Mouse (Mus musculus) heart, embryonic 14.5 days (tissue): ENCODE data around the gene Smarca2. TPM values are rescaled to one million over a fixed set of nuclear protein-coding genes. Genes with fewer than 3 reads are reported as not detected.
A peak's percentile ranks its signal among the peaks of the same experiment; 100 is the strongest.

Source experiments
- ATAC-seq: fragments of 200-750 bp; cut with Nextera tagmentation; 2 replicates; pipeline ENCODE4 v1.8.0; 2017; ENCODE audit warnings: low read depth, moderate TSS enrichment; ENCODE audit not compliant: insufficient number of reproducible peaks, insufficient read depth, low FRiP score
- H3K27ac ChIP-seq, 2 experiments: fragments of 200-500 bp in 1 of 2; fragments of 300-500 bp in 1 of 2; sonication (generic) in 1 of 2; replicated peaks in 1 of 2; 2 replicates each; pipeline ENCODE4 v1.5.1; 2012 to 2014; ENCODE audit warnings: low read depth in 2 of 2, low read length in 2 of 2, control low read depth in 1 of 2, mild to moderate bottlenecking in 1 of 2, mixed read lengths in 1 of 2; ENCODE audit not compliant: control insufficient read depth in 1 of 2, insufficient read depth in 1 of 2
- H3K27me3 ChIP-seq: fragments of 300-500 bp; sonication (generic); 2 replicates; pipeline ENCODE4 v1.6.1; 2014; ENCODE audit warnings: mild to moderate bottlenecking, low read length, control low read depth; ENCODE audit not compliant: control insufficient read depth, insufficient read depth
- H3K36me3 ChIP-seq: fragments of 300-500 bp; sonication (generic); 2 replicates; pipeline ENCODE4 v1.6.1; 2014; ENCODE audit warnings: mild to moderate bottlenecking, control low read depth, low read length, mixed read lengths; ENCODE audit not compliant: control insufficient read depth, insufficient read depth
- H3K4me1 ChIP-seq, 2 experiments: fragments of 200-500 bp in 1 of 2; fragments of 300-500 bp in 1 of 2; sonication (generic) in 1 of 2; 2 replicates each; pipeline ENCODE4 v1.6.1; 2012 to 2014; ENCODE audit warnings: low read length in 2 of 2, control low read depth in 1 of 2, mixed read lengths in 1 of 2; ENCODE audit not compliant: control insufficient read depth in 2 of 2, insufficient read depth in 2 of 2
- H3K4me2 ChIP-seq: fragments of 300-500 bp; sonication (generic); 2 replicates; pipeline ENCODE4 v1.6.1; 2014; ENCODE audit warnings: mild to moderate bottlenecking, low read length
- H3K4me3 ChIP-seq, 2 experiments: fragments of 200-500 bp in 1 of 2; fragments of 300-500 bp in 1 of 2; sonication (generic) in 1 of 2; 2 replicates each; pipeline ENCODE4 v1.5.1; 2012 to 2014; ENCODE audit warnings: low read length in 2 of 2, mild to moderate bottlenecking in 2 of 2, control low read depth in 1 of 2, low read depth in 1 of 2, moderate library complexity in 1 of 2; ENCODE audit not compliant: control insufficient read depth in 1 of 2, insufficient read depth in 1 of 2
- H3K9ac ChIP-seq: fragments of 300-500 bp; sonication (generic); 2 replicates; pipeline ENCODE4 v1.6.1; 2014; ENCODE audit warnings: mild to moderate bottlenecking, low read length
- H3K9me3 ChIP-seq: fragments of 300-500 bp; sonication (generic); 2 replicates; pipeline ENCODE4 v1.6.1; 2016; ENCODE audit warnings: low read length, control low read depth; ENCODE audit not compliant: control insufficient read depth
- WGBS: fragments of 180-500 bp; shearing (Covaris S2); extraction: QIAGEN DNeasy Blood & Tissue Kit; methylation state at CpG from one replicate; pipeline ENCODE4 v1.1.7; 2014; 5-methylcytosine and 5-hydroxymethylcytosine counted together
- polyA plus RNA-seq: library from polyadenylated mRNA; unstranded; fragments of >200 nt; fragmentation: Nextera tagmentation; extraction: Ambion mirVana; gene quantifications from 2 replicates; pipeline ENCODE4 v1.2.1, GENCODE M21; 2014

Gene Smarca2
- polyA plus RNA-seq, 1 experiment from 2014 or later: 32.3 TPM

DNA sequence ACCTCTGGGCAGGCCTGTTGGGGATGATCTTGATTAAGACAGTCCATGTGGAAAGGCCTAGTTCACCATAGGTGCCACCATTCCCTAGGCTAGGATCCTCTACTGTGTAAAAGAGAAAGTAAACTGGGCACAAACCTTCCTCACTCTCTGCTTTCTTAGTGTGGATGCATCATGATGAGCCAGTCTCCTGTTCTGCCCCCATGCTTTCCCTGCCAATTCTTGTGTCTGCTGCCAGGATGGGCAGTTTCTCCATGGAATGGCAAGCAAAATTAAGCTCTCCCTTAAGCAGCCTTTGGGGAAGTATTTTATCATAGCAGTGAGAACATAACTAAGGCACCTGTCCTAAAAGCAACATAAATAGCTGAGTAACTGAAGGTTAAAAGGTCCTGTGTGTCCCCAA, 10.2 kb upstream of the Smarca2 start:
- H3K9ac ChIP-seq: no peak overlapping the region
- H3K36me3 ChIP-seq: no peaks in the 10 kb centered on the region
- no peak overlapping the region for H3K27ac ChIP-seq
- H3K4me2 ChIP-seq: no peak overlapping the region
- no peaks in the 10 kb centered on the region for H3K4me1 ChIP-seq
- no peak for ATAC-seq
- no peaks in the 10 kb centered on the region for H3K9me3 ChIP-seq
- no peaks in the 10 kb centered on the region for H3K27me3 ChIP-seq
- no peak overlapping the region for H3K4me3 ChIP-seq

DNA sequence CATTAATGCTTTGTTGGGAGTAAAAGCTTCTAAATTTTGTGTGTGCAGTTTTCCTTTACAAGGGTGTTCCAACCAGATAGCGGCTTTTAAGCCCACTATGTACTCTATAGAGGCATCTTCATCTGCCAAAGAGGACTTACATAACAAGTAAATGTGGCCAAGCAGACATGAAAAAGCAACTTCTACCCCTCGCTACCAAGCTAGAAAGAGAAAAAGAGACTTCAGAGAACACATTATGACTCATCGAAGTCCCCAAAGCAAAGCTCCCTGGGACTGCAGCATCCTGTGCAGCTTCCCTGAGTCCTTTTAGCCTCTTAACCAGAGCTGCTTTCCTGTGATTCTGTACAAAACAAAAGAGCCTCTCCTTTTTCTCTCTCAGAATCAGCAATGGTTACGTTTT, 3.4 kb upstream of the Smarca2 start:
- Histone ChIP-seq H3K4me3 (no peak overlapping the region), H3K27me3 (no peaks in the 10 kb centered on the region), H3K9ac (no peak overlapping the region), H3K36me3 (no peaks in the 10 kb centered on the region), H3K4me2 (no peak overlapping the region), H3K9me3 (no peaks in the 10 kb centered on the region), H3K4me1 (peaks cover 0 to 3% of the 10 kb centered on the region in 2 experiments; a peak in 2 of 4 replicates), H3K27ac (no peak overlapping the region)
- WGBS: 53% methylated on average over 4 of the region's 4 CpGs
- ATAC-seq: no peak

DNA sequence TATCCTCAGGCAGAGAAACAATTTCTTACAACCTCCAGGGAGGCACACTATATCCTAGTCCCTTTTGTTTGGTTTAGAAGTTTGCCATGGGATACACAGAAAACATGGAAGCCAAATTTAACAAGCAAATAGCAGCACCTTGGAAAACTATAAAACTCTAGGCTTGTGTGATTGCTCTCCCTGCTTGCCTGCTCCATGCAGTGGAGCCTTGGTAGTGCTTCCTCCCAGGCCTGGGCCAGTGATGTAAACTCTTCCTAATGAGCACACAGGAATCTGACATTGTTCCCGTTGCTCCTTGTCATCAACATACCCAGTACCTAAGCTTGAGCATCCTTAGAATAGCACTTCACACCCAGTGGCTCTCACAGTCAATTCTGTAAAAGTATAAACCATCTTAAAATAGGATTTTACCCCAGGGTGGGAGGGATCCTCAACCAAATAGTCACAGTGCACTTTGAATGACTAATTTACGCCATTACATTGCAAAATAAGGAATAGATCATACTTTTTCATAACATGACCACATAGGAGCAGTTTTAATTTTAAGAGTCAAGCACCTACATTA, 1.5 kb upstream of the Smarca2 start:
- H3K27ac ChIP-seq: no peak overlapping the region
- peak overlapping the region; percentile 79 for H3K9ac ChIP-seq
- H3K9me3 ChIP-seq: no peaks in the 10 kb centered on the region
- H3K27me3 ChIP-seq: no peaks in the 10 kb centered on the region
- H3K36me3 ChIP-seq: no peaks in the 10 kb centered on the region
- peaks cover 0 to 10% of the 10 kb centered on the region in 2 experiments; a peak in 2 of 4 replicates for H3K4me1 ChIP-seq
- peak overlapping the region; percentile 99 for H3K4me2 ChIP-seq
- no peak overlapping the region; a peak in 1 of 4 replicates for H3K4me3 ChIP-seq
- ATAC-seq: no peak
- 55% methylated on average over 2 of the region's 2 CpGs for WGBS

DNA sequence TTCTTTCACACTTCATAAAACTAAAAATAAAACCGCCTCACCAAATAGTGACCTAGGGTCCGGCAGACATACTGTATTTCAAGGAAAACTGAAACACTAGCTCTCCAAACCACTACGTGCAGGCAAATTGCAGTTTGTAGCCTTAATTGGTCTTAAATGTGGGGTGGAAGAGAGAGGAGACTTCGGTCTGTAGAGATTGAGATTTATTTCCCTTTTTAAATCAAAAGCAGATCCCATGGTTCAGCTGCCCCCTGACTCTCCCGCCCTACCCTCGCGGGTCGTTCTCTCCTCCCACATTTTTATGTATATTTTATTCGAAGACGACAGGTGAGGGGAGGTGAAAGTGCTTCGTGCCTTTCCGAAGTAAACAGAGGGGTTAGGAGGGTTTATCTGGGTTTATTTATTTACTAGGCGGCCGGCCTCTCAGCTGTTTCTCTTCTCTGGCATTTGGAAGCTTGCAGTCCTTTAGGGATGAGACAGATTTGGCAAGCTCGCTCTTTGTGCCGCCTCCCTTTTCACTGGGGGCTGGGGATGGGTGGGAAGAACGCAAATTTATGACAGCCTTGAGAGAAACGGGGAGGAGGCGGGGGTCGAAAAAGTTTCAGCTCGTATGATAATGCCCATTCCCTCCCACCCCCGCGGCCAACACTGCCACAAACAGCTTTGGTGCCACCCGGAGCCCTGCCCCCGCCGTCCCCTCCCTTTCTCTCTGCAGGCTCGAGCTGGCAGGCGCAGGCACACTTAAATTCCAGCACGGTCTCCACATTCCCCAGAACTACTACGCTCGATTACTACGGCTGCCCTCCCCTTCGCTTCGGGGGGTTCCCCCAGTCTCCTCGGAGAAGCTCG, 720 bp upstream of the Smarca2 start:
- Histone ChIP-seq H3K9ac (peak overlapping the region; percentile 79), H3K4me3 (peak overlapping the region; percentile 63 to 66), H3K9me3 (no peaks in the 10 kb centered on the region), H3K27ac (peak overlapping the region; percentile 94 to 98), H3K36me3 (no peaks in the 10 kb centered on the region), H3K4me2 (peak overlapping the region; percentile 99), H3K4me1 (peaks cover 0 to 12% of the 10 kb centered on the region in 2 experiments; a peak in 2 of 4 replicates), H3K27me3 (no peaks in the 10 kb centered on the region)
- WGBS: 2% methylated on average over 34 of the region's 36 CpGs
- ATAC-seq: peak; percentile 51

- H3K9ac ChIP-seq: peak overlapping the region; percentile 75
- ATAC-seq: no peak
- 0% methylated on average over 42 of the region's 44 CpGs for WGBS
Measured at GRCm38 (mm10) chr19:26605438-26606320, 829 bp downstream of the Smarca2 start.

DNA sequence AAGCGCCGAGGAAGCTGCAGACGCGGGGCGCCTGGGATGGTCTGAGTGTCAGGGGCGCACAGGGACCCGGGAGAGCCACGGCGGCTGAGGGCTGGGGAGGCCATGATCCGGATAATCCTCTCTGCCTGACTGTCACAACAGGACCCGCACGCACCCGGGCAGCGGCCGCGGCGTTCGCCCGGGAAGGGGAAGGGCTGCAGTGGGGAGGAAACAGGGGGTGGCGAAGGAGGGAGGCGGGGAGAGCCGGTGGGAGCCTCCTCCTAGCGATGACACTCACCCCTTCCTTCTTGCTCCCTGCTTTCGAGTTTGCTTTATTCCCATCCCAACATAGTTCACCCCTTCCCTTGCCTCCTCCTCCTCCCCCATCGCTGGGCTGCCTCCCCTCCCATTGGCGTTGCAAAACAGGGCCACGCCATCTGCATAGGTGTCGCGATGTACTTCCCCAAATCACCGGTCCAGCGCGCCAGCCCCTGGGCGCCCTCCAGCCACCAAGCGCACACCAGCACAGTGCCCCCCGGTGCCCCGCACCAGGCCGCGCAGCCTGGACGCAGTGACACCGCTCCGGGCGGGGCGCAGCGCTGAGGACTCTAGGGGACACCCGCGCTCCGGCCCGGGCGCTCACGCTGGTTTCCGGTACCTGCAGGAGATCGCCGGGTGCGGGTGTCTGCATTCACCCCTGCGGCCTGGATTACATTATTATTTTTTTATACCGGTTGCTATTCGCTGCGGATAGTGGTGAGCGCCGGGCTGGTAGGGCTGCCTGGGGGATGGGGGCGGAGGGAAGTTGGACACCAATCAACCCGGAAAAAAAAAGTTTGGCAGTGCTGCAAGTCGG, 1.7 kb downstream of the Smarca2 start:
- WGBS: under 1% methylated on average over 59 of the region's 63 CpGs
- no peaks in the 10 kb centered on the region for H3K9me3 ChIP-seq
- H3K27me3 ChIP-seq: no peaks in the 10 kb centered on the region
- peak; percentile 27 for ATAC-seq
- peak overlapping the region in 1 of 2 experiments; percentile 98; a peak in 2 of 4 replicates for H3K27ac ChIP-seq
- peak overlapping the region; percentile 99 for H3K4me2 ChIP-seq
- H3K4me1 ChIP-seq: peaks cover 0 to 12% of the 10 kb centered on the region in 2 experiments; a peak in 2 of 4 replicates
- peak overlapping the region; percentile 63 to 66 for H3K4me3 ChIP-seq
- no peaks in the 10 kb centered on the region for H3K36me3 ChIP-seq
- peak overlapping the region; percentile 75 for H3K9ac ChIP-seq

More at GRCm38 (mm10) chr19:26605438-26606320, 829 bp downstream of the Smarca2 start:
- H3K9me3 ChIP-seq: no peaks in the 10 kb centered on the region
- H3K4me2 ChIP-seq: peak overlapping the region; percentile 99
- peak overlapping the region; percentile 66 to 98 for H3K27ac ChIP-seq
- no peaks in the 10 kb centered on the region for H3K27me3 ChIP-seq
- peak overlapping the region; percentile 63 to 66 for H3K4me3 ChIP-seq
- H3K4me1 ChIP-seq: peaks cover 0 to 12% of the 10 kb centered on the region in 2 experiments; a peak in 2 of 4 replicates
- H3K36me3 ChIP-seq: no peaks in the 10 kb centered on the region
